Mouse (Mus musculus) embryo, embryonic 11 days (tissue): Measurements from ENCODE around the gene Slc25a44.
"Not testable (repeated sequence)": the region's sequence is repeated elsewhere in the genome, so short reads cannot be mapped to it uniquely, and the experiment has no call there.

Experiments used
- DNase-seq: peaks from one replicate; pipeline ENCODE4 v3.0.0-alpha.2; 2015

The Slc25a44 gene

GRCm38 (mm10) chr3:88449395-88450023 is 24.6 kb upstream of the Slc25a44 start:
- DNase-seq: peak; percentile 78

- no peak for DNase-seq
Measured at GRCm38 (mm10) chr3:88448443-88448842, 23.5 kb upstream of the Slc25a44 start.

- DNase-seq: no peak
Measured at GRCm38 (mm10) chr3:88447676-88448183, 22.8 kb upstream of the Slc25a44 start.

- no peak for DNase-seq
Measured at GRCm38 (mm10) chr3:88446471-88447123, 21.7 kb upstream of the Slc25a44 start.

GRCm38 (mm10) chr3:88442888-88443287 is 17.9 kb upstream of the Slc25a44 start:
- no peak for DNase-seq

- no peak for DNase-seq
Measured at GRCm38 (mm10) chr3:88442488-88442887, 17.5 kb upstream of the Slc25a44 start.

GRCm38 (mm10) chr3:88440500-88441381 is 15.8 kb upstream of the Slc25a44 start:
- peak; percentile 76 for DNase-seq

GRCm38 (mm10) chr3:88439582-88439981 is 14.6 kb upstream of the Slc25a44 start:
- DNase-seq: no peak

- no peak for DNase-seq
Measured at GRCm38 (mm10) chr3:88437454-88437853, 12.5 kb upstream of the Slc25a44 start.

GRCm38 (mm10) chr3:88436395-88437201 is 11.7 kb upstream of the Slc25a44 start:
- peak; percentile 88 for DNase-seq

- DNase-seq: no peak
Measured at GRCm38 (mm10) chr3:88435515-88435914, 10.6 kb upstream of the Slc25a44 start.

- DNase-seq: not testable (repeated sequence)
Measured at GRCm38 (mm10) chr3:88428639-88429038, 3.7 kb upstream of the Slc25a44 start.

- no peak for DNase-seq
Measured at GRCm38 (mm10) chr3:88427342-88427905, 2.5 kb upstream of the Slc25a44 start.

- DNase-seq: no peak
Measured at GRCm38 (mm10) chr3:88425708-88426420, 925 bp upstream of the Slc25a44 start.

- DNase-seq: no peak
Measured at GRCm38 (mm10) chr3:88425330-88425689, 371 bp upstream of the Slc25a44 start.

- peak; percentile 10 for DNase-seq
Measured at GRCm38 (mm10) chr3:88422020-88422720, 2.8 kb downstream of the Slc25a44 start.

GRCm38 (mm10) chr3:88420771-88421170 is 4.2 kb downstream of the Slc25a44 start:
- DNase-seq: no peak

GRCm38 (mm10) chr3:88418016-88418415 is 6.9 kb downstream of the Slc25a44 start:
- no peak for DNase-seq

GRCm38 (mm10) chr3:88415668-88416067 is 9.3 kb downstream of the Slc25a44 start:
- no peak for DNase-seq

GRCm38 (mm10) chr3:88412636-88413035 is 12.3 kb downstream of the Slc25a44 start:
- no peak for DNase-seq

GRCm38 (mm10) chr3:88411681-88412080 is 13.3 kb downstream of the Slc25a44 start:
- DNase-seq: no peak
